Mouse (Mus musculus) small intestine, adult 2 months (tissue): Measurements from ENCODE around the gene Adm2.

ENCODE experiments used
- CTCF ChIP-seq: fragments of 200-500 bp; IDR thresholded peaks from 2 replicates; pipeline ENCODE4 v1.5.1; 2012; ENCODE audit warnings: low read depth, mild to moderate bottlenecking, control low read depth, inconsistent platforms, low read length, moderate library complexity, mixed read lengths; ENCODE audit not compliant: insufficient replicate concordance, insufficient read length; ENCODE audit errors: extremely low read depth
- POLR2A ChIP-seq: fragments of 200-500 bp; IDR thresholded peaks from 2 replicates; pipeline ENCODE4 v1.6.1; 2012; ENCODE audit warnings: low read depth, mild to moderate bottlenecking, control low read depth, inconsistent platforms, low read length, moderate library complexity

DNA sequence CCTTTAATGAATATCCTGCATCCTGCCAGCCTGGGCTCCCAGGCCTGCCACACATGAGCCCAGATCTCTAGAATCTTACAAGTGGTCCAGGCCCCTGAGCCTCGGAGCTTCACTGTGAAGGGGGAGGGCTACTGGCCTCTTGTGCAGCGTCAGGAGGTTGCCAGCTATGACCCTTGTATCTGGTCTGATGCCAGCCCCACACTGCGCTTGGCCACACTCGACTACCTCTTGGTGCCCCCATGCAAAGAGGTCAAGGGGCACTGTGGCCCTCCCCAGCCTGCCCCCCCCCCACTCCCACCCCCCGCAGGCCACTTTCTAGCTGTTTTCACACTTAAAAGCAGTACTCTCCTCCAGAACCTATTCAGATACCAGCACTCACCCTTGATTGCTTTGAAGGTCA, 3.9 kb downstream of the Adm2 start:
- no peak for TF ChIP-seq CTCF
- no peak for TF ChIP-seq POLR2A
